Mouse (Mus musculus) cortical plate, adult 2 months (tissue): ENCODE measurements at regions not wholly inside any gene's neighbourhood (a gene's known extent, or its start where the extent isn't known, plus 50 kb on each side); places are given as distances from the start of the nearest gene placed in this dataset.

Experiments
- H3K27ac ChIP-seq: fragments of 200-500 bp; 2 replicates; pipeline ENCODE4 v1.5.1; 2012; ENCODE audit warnings: low read length, control low read depth, inconsistent platforms; ENCODE audit not compliant: insufficient read depth
- H3K4me1 ChIP-seq: fragments of 200-500 bp; 2 replicates; pipeline ENCODE4 v1.6.1; 2011; ENCODE audit warnings: low read length; ENCODE audit not compliant: control insufficient read depth, insufficient read depth
- H3K4me3 ChIP-seq: fragments of 200-500 bp; 2 replicates; pipeline ENCODE4 v1.5.1; 2011; ENCODE audit warnings: mild to moderate bottlenecking, low read length, control low read depth; ENCODE audit not compliant: insufficient read depth
- CTCF ChIP-seq: fragments of 200-500 bp; IDR thresholded peaks from 2 replicates; pipeline ENCODE4 v1.5.1; 2011; ENCODE audit warnings: mild to moderate bottlenecking, control low read depth, low read length; ENCODE audit not compliant: insufficient read depth; ENCODE audit errors: extremely low read depth
- POLR2A ChIP-seq: fragments of 200-500 bp; IDR thresholded peaks from 2 replicates; pipeline ENCODE4 v1.6.1; 2011; ENCODE audit warnings: mild to moderate bottlenecking, low read length, control low read depth; ENCODE audit not compliant: insufficient read depth; ENCODE audit errors: extremely low read depth

- no peak overlapping the region for H3K4me3 ChIP-seq
- no peak overlapping the region for H3K27ac ChIP-seq
- H3K4me1 ChIP-seq, result no peaks in the 10 kb centered on the region
- no peak for TF ChIP-seq POLR2A
- no peak for TF ChIP-seq CTCF
These were observed 50.9 kb upstream of the 1810046K07Rik start for GRCm38 (mm10) chr9:51379589-51379988.

DNA sequence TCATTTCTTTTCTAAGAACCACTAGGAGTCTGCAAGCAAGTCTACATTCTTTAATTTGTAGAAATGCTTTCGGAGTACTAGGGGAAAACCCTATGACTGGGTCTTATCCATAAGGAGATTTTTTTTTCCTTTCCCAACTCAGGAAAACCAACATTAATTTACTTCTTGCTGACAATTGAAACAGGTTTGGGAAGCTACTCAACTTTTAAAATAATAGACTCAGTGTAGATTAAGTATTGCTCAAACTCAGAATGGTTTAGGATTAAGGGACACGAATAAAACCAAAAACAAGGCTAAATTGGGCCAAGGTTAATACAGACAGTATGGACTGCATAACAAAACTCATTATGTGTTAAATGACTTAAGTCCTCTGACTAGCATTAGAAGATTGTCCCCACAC is 65.2 kb upstream of the 1810046K07Rik start:
- no peak overlapping the region for H3K27ac ChIP-seq
- TF ChIP-seq CTCF, result no peak
- TF ChIP-seq POLR2A, result no peak
- no peaks in the 10 kb centered on the region; the same call in 1 of the 2 replicates for H3K4me1 ChIP-seq
- H3K4me3 ChIP-seq, result no peak overlapping the region

- Histone ChIP-seq H3K4me3 (no peak overlapping the region), H3K27ac (no peak overlapping the region), H3K4me1 (no peaks in the 10 kb centered on the region; the same call in 1 of the 2 replicates)
- TF ChIP-seq CTCF (no peak), POLR2A (no peak)
These were observed 65.7 kb upstream of the 1810046K07Rik start for GRCm38 (mm10) chr9:51394372-51394771.

DNA sequence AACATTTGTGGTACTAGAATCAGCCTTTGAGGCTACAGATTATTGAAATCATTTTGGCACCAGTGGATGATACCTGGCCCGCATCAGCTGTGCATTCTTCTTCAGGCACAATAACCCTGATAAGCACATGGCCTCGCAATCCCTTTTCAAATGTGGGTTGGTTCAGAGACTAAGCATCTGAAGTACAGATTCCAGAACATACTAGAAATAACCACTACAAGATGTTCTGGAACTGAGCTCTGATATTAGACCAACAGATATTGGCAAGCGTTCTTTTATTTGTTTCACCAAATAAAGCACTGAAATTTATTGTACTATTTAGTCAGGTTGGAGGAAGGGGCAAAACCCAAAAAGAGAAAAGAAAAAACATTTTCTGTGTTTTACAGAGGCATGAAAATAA is 68.1 kb upstream of the 1810046K07Rik start:
- H3K27ac ChIP-seq, result no peak overlapping the region
- H3K4me3 ChIP-seq, result no peak overlapping the region
- TF ChIP-seq CTCF, result no peak
- TF ChIP-seq POLR2A, result no peak
- H3K4me1 ChIP-seq, result no peaks in the 10 kb centered on the region; the same call in 1 of the 2 replicates

- TF ChIP-seq POLR2A (no peak), CTCF (no peak)
- Histone ChIP-seq H3K4me1 (no peaks in the 10 kb centered on the region; the same call in 1 of the 2 replicates), H3K4me3 (no peak overlapping the region), H3K27ac (no peak overlapping the region)
These were observed 69.0 kb upstream of the 1810046K07Rik start for GRCm38 (mm10) chr9:51397589-51398220.

- TF ChIP-seq CTCF (no peak), POLR2A (no peak)
- no peak overlapping the region for H3K27ac ChIP-seq
- H3K4me3 ChIP-seq, result no peak overlapping the region
- H3K4me1 ChIP-seq, result no peaks in the 10 kb centered on the region; the same call in 1 of the 2 replicates
These were observed 70.2 kb upstream of the 1810046K07Rik start for GRCm38 (mm10) chr9:51398886-51399285.

GRCm38 (mm10) chr9:51399356-51399755 is 70.6 kb upstream of the 1810046K07Rik start:
- TF ChIP-seq CTCF (no peak), POLR2A (no peak)
- Histone ChIP-seq H3K27ac (no peak overlapping the region), H3K4me1 (no peaks in the 10 kb centered on the region; the same call in 1 of the 2 replicates), H3K4me3 (no peak overlapping the region)

- H3K4me1 ChIP-seq, result no peaks in the 10 kb centered on the region
- no peak overlapping the region for H3K4me3 ChIP-seq
- TF ChIP-seq CTCF (no peak), POLR2A (no peak)
- no peak overlapping the region for H3K27ac ChIP-seq
These were observed 73.1 kb upstream of the 1810046K07Rik start for GRCm38 (mm10) chr9:51401779-51402178.

DNA sequence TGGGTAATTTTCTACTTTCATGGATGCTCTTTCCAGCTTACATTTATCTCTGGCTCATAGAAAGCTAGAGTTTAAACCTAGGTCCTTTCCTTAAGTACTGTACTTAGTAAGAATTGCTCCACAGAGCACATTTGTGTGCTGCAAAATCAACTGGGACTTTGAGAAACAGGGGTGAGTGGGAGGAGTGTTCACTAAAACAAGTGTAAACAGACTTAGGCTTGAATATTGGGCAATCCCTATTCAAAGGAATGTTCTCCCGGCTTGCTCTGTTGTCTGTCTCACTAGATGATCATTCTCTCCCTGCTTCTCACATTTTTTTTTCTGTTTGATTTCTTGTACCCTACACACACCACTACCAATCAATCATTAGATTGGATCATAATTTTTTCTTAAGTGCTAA is 79.3 kb upstream of the 1810046K07Rik start:
- TF ChIP-seq CTCF (no peak), POLR2A (no peak)

DNA sequence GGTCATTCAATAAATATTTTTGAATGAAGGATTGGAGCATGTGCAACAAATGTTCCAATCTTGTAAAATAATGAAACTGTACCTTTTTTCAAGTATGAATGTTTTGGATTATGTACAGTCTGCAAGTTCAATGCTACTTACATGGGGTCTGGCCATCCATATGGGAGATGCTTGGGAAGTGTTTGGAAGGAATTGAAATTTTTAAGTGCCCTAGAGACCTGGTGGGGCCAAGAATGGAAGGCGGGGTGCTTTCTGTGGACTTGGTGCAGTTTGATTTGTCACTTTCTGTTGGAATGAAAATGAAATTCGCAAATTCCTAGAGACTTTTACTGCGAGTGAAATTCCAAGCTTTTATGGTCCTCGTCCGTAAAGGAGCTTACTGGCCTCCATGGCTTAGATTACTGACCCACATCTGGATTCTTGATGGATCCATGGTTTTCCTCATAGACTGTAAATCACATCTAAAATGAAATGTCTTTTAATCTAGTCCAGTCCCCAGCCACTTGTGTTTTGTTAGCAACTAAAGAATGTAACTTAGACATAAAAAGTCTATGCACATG is 90.3 kb upstream of the 1810046K07Rik start:
- Histone ChIP-seq H3K27ac (no peak overlapping the region), H3K4me1 (no peaks in the 10 kb centered on the region; the same call in 1 of the 2 replicates), H3K4me3 (no peak overlapping the region)
- no peak for TF ChIP-seq POLR2A

More for the DNA sequence above, 79.3 kb upstream of the 1810046K07Rik start:
- H3K27ac ChIP-seq, result no peak overlapping the region
- H3K4me3 ChIP-seq, result no peak overlapping the region
- no peaks in the 10 kb centered on the region for H3K4me1 ChIP-seq
